Mouse (Mus musculus): ENCODE measurements around the gene Fth1. TPM values are rescaled to one million over a fixed set of nuclear protein-coding genes. Genes with fewer than 3 reads are reported as not detected.
"Not testable (repeated sequence)": the region's sequence is repeated elsewhere in the genome, so short reads cannot be mapped to it uniquely, and the experiment has no call there.

Gene Fth1
- 1,491 and 1,524 TPM in 2 replicates for polyA plus RNA-seq (2014; fragmentation: Nextera tagmentation; extraction: Ambion mirVana)

GRCm38 (mm10) chr19:9980258-9980657 lies at the start of gene Fth1:
Fth1 (plus strand) TSS chr19:9980598.
- no peak for ATAC-seq (ENCODE audit: insufficient number of reproducible peaks, insufficient read depth, low FRiP score, low read depth)
- no peaks in the 10 kb centered on the region for H3K9me3 ChIP-seq (ENCODE audit: control insufficient read depth, low read depth, low read length)
- H3K9ac ChIP-seq (replicated peaks; ENCODE audit: low read depth, low read length) = no peak within 1 kb of the TSS
- H3K27me3 ChIP-seq (ENCODE audit: control insufficient read depth, insufficient read depth, low read length) = no peaks in the 10 kb centered on the region
- H3K4me3 ChIP-seq (ENCODE audit: low read depth, low read length) = no peak within 1 kb of the TSS
- H3K4me1 ChIP-seq (ENCODE audit: control insufficient read depth, insufficient read depth, low read length) = peaks cover 19% of the 10 kb centered on the region
- no peak within 1 kb of the TSS for H3K27ac ChIP-seq (ENCODE audit: low read length)
- 89% methylated on average over 4 of the region's 4 CpGs for WGBS
- peaks cover 13% of the 10 kb centered on the region for H3K36me3 ChIP-seq (ENCODE audit: control insufficient read depth, insufficient read depth, low read length)
- H3K4me2 ChIP-seq (replicated peaks; ENCODE audit: low read depth, low read length) = no peak within 1 kb of the TSS

DNA sequence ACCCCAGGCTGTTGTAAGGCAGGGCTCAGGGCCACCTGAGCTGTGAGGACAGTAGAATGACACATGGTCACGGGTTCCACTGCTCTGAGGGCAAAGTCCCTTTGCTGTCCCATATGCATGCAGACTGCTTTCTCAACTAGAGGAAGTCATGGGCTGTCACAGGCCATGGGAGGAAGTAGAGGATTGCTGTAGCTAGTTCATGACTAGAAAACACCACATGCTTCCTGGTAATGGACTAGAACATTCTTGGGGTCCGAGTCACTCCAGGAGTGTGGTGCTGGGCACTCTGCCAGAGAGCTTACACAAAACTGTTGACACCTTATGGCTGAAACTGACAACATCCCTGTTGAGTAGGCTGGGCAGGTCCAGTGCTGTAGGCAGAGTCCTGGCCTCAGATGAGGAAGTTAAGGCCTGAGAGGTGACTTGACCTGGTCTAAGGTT lies 49.2 kb upstream of the Fth1 start:
- 63% methylated on average over 2 of the region's 2 CpGs for WGBS

DNA sequence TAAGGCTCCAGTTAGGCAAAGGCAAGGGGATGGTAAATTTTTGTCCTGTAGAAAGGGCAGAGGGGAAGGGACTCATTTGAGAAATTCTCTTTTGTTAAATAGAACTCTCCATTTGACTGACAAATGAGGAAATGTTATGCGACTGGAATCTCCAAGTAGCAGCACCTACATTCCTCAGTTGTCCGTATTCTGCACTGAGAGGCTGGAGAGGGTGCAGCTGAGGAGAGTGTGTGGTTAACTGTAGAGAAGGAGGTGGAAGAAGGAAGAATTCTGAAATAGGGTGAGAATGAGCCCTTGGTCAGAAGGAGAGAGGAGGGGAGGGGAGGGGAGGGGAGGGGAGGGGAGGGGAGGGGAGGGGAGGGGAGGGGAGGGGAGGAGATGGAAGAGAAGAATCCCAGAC lies 46.5 kb upstream of the Fth1 start:
- no peaks in the 10 kb centered on the region for H3K27me3 ChIP-seq (ENCODE audit: control insufficient read depth, insufficient read depth, low read length)
- no peaks in the 10 kb centered on the region for H3K4me1 ChIP-seq (ENCODE audit: control insufficient read depth, insufficient read depth, low read length)
- H3K4me3 ChIP-seq (ENCODE audit: low read depth, low read length) = no peak overlapping the region
- H3K36me3 ChIP-seq (ENCODE audit: control insufficient read depth, insufficient read depth, low read length) = no peaks in the 10 kb centered on the region
- no peak overlapping the region for H3K27ac ChIP-seq (ENCODE audit: low read length)
- no peak overlapping the region for H3K4me2 ChIP-seq (replicated peaks; ENCODE audit: low read depth, low read length)
- WGBS = 55% methylated on average over 2 of the region's 2 CpGs
- no peak overlapping the region for H3K9ac ChIP-seq (replicated peaks; ENCODE audit: low read depth, low read length)
- H3K9me3 ChIP-seq (ENCODE audit: control insufficient read depth, low read depth, low read length) = no peaks in the 10 kb centered on the region
- ATAC-seq (ENCODE audit: insufficient number of reproducible peaks, insufficient read depth, low FRiP score, low read depth) = no peak

More for the DNA sequence above, 49.2 kb upstream of the Fth1 start:
- H3K4me2 ChIP-seq (replicated peaks; ENCODE audit: low read depth, low read length); H3K9ac ChIP-seq (replicated peaks; ENCODE audit: low read depth, low read length); ATAC-seq (ENCODE audit: insufficient number of reproducible peaks, insufficient read depth, low FRiP score, low read depth); H3K4me3 ChIP-seq (ENCODE audit: low read depth, low read length); H3K36me3 ChIP-seq (ENCODE audit: control insufficient read depth, insufficient read depth, low read length); H3K27ac ChIP-seq (ENCODE audit: low read length); H3K9me3 ChIP-seq (ENCODE audit: control insufficient read depth, low read depth, low read length); H3K4me1 ChIP-seq (ENCODE audit: control insufficient read depth, insufficient read depth, low read length); H3K27me3 ChIP-seq (ENCODE audit: control insufficient read depth, insufficient read depth, low read length): not testable (repeated sequence)

DNA sequence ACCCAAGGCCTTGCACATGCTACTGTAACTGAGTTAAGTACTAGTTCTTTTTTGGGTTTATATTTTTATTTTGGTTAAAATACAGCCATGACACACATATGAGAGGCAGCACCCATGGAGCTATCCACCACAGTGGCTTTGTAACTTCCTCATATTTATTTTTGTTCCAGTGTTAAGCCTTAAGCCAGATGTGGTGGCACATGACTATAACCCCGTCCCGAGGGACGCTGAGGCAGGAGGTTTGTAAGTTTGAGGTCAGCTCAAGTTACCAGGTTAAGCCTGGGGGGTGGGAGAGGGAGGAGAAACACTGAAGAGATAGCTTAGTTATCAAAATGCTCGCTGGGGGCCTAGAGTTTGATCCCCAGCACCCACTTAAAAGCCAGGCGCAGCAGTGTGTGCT lies 43.8 kb upstream of the Fth1 start:
- Histone ChIP-seq H3K4me3 (ENCODE audit: low read depth, low read length) (no peak overlapping the region), H3K4me1 (ENCODE audit: control insufficient read depth, insufficient read depth, low read length) (no peaks in the 10 kb centered on the region), H3K27ac (ENCODE audit: low read length) (no peak overlapping the region), H3K27me3 (ENCODE audit: control insufficient read depth, insufficient read depth, low read length) (no peaks in the 10 kb centered on the region), H3K9ac (replicated peaks; ENCODE audit: low read depth, low read length) (no peak overlapping the region), H3K9me3 (ENCODE audit: control insufficient read depth, low read depth, low read length) (no peaks in the 10 kb centered on the region), H3K4me2 (replicated peaks; ENCODE audit: low read depth, low read length) (no peak overlapping the region), H3K36me3 (ENCODE audit: control insufficient read depth, insufficient read depth, low read length) (no peaks in the 10 kb centered on the region)
- WGBS = 63% methylated on average over 5 of the region's 5 CpGs
- ATAC-seq (ENCODE audit: insufficient number of reproducible peaks, insufficient read depth, low FRiP score, low read depth) = no peak

DNA sequence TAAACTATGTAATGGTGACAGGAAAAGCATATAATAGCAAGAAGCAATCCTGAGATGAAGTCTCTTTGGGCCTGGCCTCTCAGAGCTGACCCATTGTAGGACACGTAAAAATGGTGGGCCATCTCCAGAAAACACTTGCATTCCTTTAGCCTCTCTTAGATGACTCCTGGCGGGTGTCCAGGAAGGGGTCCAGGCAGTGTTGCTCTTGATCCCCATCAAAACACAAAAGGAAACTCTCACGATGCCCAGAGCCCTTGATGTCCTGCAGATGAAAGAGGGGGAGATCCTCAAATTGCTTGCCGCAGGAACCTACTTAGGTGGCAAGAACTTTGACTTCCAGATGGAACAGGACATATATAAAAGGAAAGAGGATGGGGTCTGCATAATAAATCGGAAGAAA lies 43.0 kb upstream of the Fth1 start:
- no peak overlapping the region for H3K4me2 ChIP-seq (replicated peaks; ENCODE audit: low read depth, low read length)
- no peaks in the 10 kb centered on the region for H3K36me3 ChIP-seq (ENCODE audit: control insufficient read depth, insufficient read depth, low read length)
- no peak overlapping the region for H3K4me3 ChIP-seq (ENCODE audit: low read depth, low read length)
- 66% methylated on average over 5 of the region's 5 CpGs for WGBS
- H3K9ac ChIP-seq (replicated peaks; ENCODE audit: low read depth, low read length) = no peak overlapping the region
- H3K4me1 ChIP-seq (ENCODE audit: control insufficient read depth, insufficient read depth, low read length) = no peaks in the 10 kb centered on the region
- H3K9me3 ChIP-seq (ENCODE audit: control insufficient read depth, low read depth, low read length) = no peaks in the 10 kb centered on the region
- no peaks in the 10 kb centered on the region for H3K27me3 ChIP-seq (ENCODE audit: control insufficient read depth, insufficient read depth, low read length)
- H3K27ac ChIP-seq (ENCODE audit: low read length) = no peak overlapping the region
- no peak for ATAC-seq (ENCODE audit: insufficient number of reproducible peaks, insufficient read depth, low FRiP score, low read depth)

GRCm38 (mm10) chr19:9938156-9938823 lies 42.1 kb upstream of the Fth1 start:
- no peak overlapping the region for H3K9ac ChIP-seq (replicated peaks; ENCODE audit: low read depth, low read length)
- no peak overlapping the region; the same call in 1 of the 2 replicates for H3K27ac ChIP-seq (ENCODE audit: low read length)
- no peaks in the 10 kb centered on the region for H3K9me3 ChIP-seq (ENCODE audit: control insufficient read depth, low read depth, low read length)
- 79% methylated on average over 6 of the region's 6 CpGs for WGBS
- no peak overlapping the region for H3K4me3 ChIP-seq (ENCODE audit: low read depth, low read length)
- no peak for ATAC-seq (ENCODE audit: insufficient number of reproducible peaks, insufficient read depth, low FRiP score, low read depth)
- H3K4me1 ChIP-seq (ENCODE audit: control insufficient read depth, insufficient read depth, low read length) = peaks cover 4% of the 10 kb centered on the region; the same call in 1 of the 2 replicates
- no peaks in the 10 kb centered on the region for H3K27me3 ChIP-seq (ENCODE audit: control insufficient read depth, insufficient read depth, low read length)
- no peak overlapping the region for H3K4me2 ChIP-seq (replicated peaks; ENCODE audit: low read depth, low read length)
- H3K36me3 ChIP-seq (ENCODE audit: control insufficient read depth, insufficient read depth, low read length) = no peaks in the 10 kb centered on the region

- 67% methylated on average over 13 of the region's 13 CpGs for WGBS
- Histone ChIP-seq H3K27ac (ENCODE audit: low read length) (no peak overlapping the region; the same call in 1 of the 2 replicates), H3K4me3 (ENCODE audit: low read depth, low read length) (no peak overlapping the region), H3K4me2 (replicated peaks; ENCODE audit: low read depth, low read length) (no peak overlapping the region), H3K4me1 (ENCODE audit: control insufficient read depth, insufficient read depth, low read length) (peaks cover 6% of the 10 kb centered on the region; the same call in 1 of the 2 replicates), H3K36me3 (ENCODE audit: control insufficient read depth, insufficient read depth, low read length) (no peaks in the 10 kb centered on the region), H3K9ac (replicated peaks; ENCODE audit: low read depth, low read length) (no peak overlapping the region), H3K9me3 (ENCODE audit: control insufficient read depth, low read depth, low read length) (no peaks in the 10 kb centered on the region), H3K27me3 (ENCODE audit: control insufficient read depth, insufficient read depth, low read length) (no peaks in the 10 kb centered on the region)
- no peak for ATAC-seq (ENCODE audit: insufficient number of reproducible peaks, insufficient read depth, low FRiP score, low read depth)
These were observed 41.5 kb upstream of the Fth1 start for GRCm38 (mm10) chr19:9938824-9939303.

- no peak overlapping the region for H3K4me2 ChIP-seq (replicated peaks; ENCODE audit: low read depth, low read length)
- H3K27me3 ChIP-seq (ENCODE audit: control insufficient read depth, insufficient read depth, low read length) = no peaks in the 10 kb centered on the region
- no peaks in the 10 kb centered on the region for H3K9me3 ChIP-seq (ENCODE audit: control insufficient read depth, low read depth, low read length)
- peaks cover 6% of the 10 kb centered on the region; the same call in 1 of the 2 replicates for H3K4me1 ChIP-seq (ENCODE audit: control insufficient read depth, insufficient read depth, low read length)
- no peak overlapping the region for H3K27ac ChIP-seq (ENCODE audit: low read length)
- WGBS = 67% methylated on average over 7 of the region's 7 CpGs
- no peaks in the 10 kb centered on the region for H3K36me3 ChIP-seq (ENCODE audit: control insufficient read depth, insufficient read depth, low read length)
- H3K9ac ChIP-seq (replicated peaks; ENCODE audit: low read depth, low read length) = no peak overlapping the region
- H3K4me3 ChIP-seq (ENCODE audit: low read depth, low read length) = no peak overlapping the region
- no peak for ATAC-seq (ENCODE audit: insufficient number of reproducible peaks, insufficient read depth, low FRiP score, low read depth)
These were observed 40.6 kb upstream of the Fth1 start for GRCm38 (mm10) chr19:9939841-9940240.
